Mouse (Mus musculus) thymus, postnatal 25 days (tissue): Measurements from ENCODE around the gene Pde10a.
A peak's percentile ranks its signal among the peaks of the same experiment; 100 is the strongest.

Experiments used
- DNase-seq: peaks from one replicate; pipeline ENCODE4 v3.0.0; 2022

Pde10a gene

DNA sequence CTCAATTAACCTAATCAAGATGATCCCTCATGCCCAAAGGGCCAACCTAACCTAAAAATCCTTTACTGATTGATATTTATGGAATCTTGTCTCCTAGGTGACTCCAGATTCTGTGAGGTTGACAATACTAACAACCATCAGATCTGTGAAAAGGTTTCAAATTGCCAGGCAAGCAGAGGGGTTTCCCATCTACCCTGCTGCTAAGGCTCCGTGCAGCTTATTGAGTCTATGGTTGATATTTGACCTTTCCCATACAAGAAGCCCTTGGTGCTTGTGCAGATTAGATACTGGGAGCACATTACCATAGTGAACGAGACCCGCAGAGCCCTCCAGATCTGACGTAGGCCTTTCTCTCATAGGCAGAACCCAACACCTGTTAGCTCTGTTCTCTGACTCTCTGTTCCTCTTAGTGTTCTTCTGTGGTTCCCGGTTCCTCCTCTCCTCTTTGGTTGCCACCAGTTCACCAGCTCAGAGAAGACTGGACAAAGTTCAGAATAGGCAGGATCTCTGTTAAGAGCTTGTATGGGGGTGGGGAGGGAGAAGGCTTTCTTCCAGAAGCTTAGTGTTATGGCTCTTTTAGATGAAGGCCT lies 240.9 kb downstream of the Pde10a start:
- DNase-seq, result no peak

DNA sequence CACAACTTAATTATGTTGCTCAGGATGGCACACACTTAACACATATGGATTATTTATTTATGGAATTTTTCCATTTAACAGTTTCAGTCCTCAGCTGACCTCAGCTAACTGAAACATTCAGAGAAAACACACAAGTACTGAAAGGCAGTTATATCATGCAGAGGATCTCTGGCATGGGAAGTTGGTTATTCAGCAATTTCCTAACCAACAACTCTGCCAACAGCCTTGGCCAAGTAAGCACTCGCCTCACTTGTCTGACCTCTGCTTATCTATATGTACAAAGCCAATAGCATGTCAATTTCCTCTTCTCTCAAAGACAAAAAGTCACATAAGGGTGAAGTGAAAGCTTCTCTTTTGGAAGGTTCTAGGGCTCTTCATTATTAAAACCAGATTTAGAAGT lies 244.0 kb downstream of the Pde10a start:
- no peak for DNase-seq

DNA sequence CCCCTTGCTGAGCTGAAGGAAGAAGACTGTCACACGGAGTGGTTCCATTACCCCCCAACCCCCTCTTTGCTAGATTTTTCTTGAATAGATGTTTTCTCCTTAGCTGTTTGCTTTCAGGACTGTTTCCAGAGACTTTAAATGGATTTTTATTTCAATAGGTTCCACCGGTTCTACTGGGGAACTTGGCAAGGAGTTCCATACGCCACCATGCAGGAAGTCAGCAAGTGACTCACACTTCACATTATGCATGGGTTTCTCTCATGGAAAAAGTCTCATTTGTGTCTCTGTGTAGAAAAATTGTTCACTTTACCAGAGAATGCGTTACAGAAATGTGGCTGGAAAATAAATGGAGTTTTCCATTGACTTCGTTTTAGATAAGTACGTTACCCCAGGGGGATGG lies 248.2 kb downstream of the Pde10a start:
- DNase-seq, result no peak

DNA sequence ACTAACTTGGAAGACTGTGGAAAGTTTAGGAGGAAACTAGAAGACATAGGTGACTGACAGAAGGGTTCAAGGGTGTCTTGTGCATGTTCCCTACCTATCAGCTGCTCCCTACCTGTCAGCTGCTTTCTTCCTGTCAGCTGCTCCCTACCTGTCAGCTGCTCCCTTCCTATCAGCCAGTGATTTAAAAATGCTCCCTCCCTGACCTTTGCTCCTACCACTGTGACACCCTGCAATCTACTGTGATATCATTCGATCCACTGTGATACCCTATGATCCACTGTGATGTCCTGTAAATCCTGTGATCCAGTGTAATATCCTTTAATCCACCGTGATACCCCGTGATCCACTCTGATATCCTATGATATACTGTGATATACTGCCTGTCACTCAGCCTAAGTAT lies 249.1 kb downstream of the Pde10a start:
- DNase-seq, result no peak

DNA sequence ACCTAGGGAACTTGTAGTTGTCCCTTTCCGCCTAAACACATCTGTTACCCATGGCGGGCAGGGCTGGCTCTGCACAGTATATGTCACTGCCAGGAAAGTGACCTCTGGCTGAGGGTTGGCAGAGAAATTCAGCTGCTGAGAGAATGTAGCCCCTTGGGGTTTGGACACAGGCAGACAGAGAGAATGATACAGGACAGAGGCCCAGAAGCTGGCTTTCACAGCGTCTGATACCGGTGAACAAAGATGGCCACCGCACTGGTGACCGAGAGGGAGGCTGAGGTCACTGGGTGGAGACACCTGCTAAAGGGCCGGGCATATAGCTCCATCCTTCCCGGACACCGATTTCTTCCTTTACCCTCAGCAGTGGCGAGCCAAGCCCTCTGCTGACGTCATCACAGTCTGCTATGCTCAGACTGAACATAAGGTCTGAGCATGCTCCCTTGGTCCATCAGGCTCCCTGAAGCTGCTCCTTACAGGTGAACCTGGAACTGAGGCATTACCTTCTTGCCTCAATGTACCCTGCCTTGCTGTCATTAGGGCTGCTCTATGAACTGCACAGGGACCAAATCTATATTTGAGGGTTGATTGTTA lies 250.5 kb downstream of the Pde10a start:
- DNase-seq, result no peak

DNA sequence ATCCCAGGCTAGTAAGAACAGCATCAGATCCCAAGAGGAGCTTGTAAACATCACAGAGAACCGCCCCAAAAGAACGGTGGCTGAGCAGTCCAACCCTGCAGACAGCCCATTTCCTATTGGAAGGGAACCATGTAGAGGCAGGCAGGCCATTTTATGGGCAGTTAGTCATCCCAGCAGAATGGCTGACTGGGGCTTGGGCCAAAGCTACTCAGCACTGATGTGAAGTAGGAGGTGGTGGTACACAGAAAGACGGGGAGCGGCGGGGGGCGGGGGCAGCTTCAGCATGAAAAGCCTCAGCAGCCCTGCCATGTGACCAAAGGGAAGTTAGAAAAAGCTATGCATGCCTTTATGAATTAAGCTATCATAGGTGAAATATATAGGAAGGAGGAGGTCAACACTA lies 252.5 kb downstream of the Pde10a start:
- no peak for DNase-seq

DNA sequence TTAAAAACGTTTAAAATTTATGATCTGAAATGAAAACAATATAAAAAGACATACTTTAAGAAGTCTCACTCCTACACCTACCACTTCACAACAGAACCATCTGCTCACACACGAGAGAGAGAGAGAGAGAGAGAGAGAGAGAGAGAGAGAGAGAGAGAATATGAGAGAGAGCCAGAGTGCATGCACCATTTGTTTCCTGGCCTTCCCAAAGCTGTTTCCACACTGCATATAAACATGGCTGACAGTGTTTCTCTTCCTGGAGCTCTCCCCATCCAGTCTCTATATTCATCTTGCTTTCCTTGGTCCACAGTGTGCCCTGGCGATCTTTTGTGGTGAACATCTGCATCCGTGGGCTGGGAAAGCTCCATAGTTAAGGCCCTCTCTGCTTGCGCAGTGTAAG lies 253.7 kb downstream of the Pde10a start:
- DNase-seq, result no peak

DNA sequence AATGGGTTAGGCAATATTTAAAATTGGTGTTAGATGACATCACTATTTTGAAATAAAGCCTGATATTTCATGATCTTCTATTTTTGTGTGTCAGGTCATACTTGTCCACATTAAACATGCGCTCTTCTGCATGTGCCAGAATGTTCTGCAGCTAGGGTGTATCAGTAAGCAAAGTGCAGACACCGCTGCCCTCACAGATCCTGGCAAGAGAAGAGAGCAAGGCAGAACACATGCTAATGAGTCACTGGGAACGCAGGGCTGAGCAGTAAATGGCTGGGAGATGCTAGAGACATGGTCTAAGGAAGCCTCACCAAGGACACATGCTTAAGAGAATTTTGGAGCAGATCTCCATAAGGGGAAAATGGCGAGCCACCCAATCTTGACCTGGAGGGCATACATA lies 255.3 kb downstream of the Pde10a start:
- no peak for DNase-seq

DNA sequence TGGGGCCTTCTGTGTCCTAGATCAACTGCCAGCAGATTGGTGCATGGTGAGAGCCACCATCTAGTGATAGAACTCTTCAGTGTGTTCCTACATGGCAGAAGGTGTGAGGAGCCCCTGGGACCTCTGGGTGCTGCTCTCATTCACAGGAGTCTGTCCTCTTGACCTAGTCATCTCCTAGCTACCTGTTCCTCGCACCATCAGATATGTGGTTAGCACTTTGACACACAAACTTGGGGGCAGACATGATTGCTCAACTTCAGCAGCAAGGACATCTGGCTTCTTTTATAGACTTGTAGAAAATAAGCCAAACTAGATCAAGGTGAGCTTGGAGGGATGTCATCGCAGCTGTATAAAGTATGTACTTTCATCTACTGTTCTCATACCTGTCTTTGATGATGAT lies 255.9 kb downstream of the Pde10a start:
- DNase-seq, result no peak

DNA sequence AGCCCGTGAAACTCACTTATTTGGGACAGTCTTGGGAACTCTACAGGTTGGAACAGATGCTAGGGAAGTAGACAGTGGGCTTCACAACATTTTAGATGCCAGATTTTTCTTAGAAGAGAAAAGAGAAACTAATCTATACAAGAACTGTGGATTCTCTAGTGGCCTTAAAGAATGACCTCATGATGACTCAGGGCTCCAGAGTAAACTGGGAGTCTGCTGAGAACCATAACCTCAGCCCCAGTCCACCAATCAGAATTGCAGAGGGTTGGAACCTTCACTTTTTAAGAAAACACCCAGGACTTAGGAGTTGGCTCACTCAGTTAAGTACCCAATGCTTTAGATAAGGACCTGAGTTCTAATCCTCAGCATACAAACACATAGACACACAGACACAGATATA lies 256.4 kb downstream of the Pde10a start:
- no peak for DNase-seq

DNA sequence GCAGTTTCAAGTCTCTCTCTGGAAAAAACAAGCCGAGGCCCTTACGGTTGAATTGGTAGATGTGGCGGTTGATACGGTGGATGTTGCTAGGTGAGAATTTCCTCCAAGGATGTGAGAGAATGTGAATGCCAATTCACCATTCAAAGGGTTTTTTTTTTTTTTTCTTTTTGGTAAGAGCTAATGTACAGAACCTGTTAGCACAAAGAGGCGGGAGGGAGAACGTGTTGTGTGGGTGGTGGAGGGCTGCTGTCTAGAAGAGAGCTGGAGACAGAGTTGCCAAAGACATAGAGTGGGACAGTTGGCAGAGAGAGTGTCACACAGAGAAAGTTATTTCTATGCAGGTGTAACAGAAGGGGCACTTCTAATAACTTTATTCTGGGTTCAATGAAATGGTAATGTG lies 260.7 kb downstream of the Pde10a start:
- DNase-seq, result no peak

DNA sequence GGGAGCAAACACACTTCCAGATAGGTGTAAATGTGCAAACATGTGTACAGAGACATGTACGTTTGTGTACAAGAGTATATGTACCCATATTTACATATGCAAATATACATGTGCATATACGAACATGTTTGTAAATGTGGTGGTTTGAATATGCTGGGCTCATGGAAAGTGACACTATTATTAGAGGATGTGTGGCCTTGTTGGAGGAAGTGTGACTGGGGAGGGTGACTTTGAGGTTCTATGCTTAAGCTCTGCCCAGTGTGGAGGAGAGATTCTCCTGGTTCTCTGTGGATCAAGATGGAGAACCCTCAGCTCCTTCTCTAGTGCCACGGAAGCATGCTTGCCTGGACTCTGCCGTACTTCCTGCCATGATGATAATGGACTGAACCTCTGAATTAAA lies 261.3 kb downstream of the Pde10a start:
- DNase-seq, result no peak

DNA sequence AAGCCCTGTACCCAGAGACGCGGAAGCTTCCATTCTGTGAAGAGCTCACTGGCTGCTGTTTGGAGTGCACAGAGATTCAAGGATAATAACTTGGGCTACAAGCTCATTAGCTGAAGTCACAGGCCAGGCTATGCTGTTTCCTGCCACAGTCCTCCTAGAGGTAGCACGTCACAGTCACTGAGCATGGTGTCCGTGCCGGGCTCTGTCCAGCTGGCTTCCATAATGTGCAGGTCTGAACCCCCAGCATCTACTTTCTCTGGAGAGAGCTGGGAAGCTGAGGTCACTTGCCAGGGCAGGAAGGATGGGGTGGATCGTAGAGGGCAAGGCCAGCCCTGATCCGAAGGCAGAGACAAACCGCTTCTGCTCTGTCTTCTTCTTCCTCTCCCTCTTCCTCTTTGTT lies 262.6 kb downstream of the Pde10a start:
- DNase-seq, result no peak

DNA sequence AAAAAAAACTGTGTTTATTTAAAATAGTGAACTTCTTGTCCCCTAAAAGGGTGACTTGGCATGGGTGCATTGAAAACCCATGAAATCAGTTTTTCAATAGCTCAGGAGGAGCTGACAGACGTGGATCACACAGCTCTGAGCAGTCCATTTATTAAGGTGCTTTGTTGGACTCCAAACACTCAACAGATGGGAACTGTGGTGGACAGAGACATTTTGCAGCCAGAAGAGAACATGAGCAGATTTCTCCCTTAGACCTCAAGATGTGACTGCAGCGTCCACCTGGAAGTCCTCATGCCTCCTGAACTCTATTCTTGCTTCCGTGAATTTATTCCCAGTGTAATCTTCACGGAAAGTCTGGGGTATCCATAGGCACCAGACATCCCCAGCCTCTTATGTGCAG lies 266.4 kb downstream of the Pde10a start:
- no peak for DNase-seq

DNA sequence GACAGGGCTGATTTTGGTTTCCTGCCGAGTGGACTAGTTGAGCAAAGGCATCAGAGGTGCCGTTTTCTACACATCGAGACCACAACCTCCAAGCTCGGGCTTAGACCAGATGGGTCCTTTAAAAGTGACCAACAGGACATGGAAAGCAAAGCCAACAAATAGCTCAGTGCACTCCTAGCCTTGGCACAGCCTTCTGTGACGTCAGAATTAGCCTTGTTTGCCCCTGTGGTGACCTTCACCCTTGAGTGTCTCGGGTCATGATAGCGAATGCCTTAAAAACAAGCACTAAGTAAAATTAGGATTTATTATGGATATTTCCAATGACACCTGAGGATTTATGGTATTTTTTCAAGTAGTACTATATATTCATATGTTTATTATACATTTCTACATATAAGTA lies 267.4 kb downstream of the Pde10a start:
- DNase-seq, result no peak

DNA sequence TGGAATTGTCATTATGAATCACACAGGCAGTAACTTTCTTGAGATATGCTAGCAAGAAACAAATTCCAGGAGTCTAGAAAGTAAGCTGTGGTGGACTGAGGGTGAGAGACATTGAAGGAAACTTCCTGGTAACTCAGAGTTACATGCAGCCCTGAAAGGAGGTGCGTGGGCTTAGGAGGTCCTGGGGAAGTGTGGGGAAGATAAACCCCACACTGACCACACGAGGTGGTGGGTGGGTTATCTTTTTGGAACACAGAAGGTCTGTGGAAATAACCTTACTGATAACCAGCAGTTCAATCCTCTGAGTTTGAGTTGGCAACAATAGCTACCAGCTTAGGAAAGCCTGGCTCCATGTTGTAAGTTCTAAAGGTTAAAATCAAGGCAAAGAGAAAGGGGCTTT lies 272.5 kb downstream of the Pde10a start:
- no peak for DNase-seq

DNA sequence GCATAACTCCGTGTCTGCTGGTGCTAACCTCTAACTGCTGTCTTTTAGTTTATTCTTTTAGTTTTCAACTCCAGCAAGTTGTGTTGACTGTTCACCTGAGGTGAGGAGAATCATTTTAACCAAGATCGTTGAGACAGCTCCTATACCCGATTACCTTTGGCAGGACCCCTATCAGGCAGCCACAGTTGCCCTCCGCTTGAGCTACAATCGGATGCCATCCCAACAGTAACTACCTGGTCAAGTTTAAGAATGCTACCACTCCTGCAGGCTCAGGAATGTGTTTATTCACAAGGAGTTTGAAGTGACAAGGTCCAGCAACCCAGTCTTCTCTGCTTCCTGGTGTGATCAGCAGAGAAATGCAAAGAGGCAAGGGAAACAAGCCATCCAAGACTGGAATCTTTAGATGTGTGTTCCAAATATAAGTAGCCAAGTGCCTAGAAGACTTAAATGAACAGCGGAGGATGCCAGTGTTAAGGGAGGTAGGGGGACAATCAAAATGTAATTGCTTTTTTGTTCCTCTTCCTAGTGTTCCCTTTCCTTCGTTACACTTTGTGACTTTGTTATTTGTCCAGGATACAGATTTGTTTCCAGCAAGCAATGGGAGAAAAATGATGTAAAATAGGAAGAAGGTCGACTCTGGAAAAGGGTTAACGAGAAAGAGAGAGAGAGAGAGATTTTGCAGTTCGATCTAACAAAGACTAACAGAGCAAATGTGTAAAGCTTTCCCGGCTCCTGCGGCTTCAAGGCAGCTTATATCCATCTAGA lies 273.5 kb downstream of the Pde10a start:
- no peak for DNase-seq

DNA sequence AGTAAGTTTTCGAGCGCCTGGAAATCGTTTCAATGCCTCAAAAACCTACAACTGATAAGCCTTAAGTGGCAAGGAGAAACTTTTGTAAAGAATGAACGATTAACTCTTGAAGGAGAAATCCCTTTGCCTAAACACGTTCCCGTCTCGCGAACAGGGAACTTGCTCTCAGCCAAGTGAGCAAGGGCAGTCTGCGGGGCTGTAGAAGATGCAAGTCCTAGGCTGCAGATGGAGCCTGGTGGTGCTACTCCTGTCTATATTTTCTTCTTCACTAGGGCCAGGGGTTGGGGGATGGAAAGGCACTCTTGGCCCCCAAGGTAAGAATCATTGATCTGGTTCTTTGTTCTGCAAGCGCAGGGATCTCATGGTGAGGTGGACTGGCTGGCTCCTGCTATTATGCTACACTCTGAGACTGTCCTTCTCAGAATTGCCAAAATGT lies 274.1 kb downstream of the Pde10a start:
- peak; percentile 8 for DNase-seq

DNA sequence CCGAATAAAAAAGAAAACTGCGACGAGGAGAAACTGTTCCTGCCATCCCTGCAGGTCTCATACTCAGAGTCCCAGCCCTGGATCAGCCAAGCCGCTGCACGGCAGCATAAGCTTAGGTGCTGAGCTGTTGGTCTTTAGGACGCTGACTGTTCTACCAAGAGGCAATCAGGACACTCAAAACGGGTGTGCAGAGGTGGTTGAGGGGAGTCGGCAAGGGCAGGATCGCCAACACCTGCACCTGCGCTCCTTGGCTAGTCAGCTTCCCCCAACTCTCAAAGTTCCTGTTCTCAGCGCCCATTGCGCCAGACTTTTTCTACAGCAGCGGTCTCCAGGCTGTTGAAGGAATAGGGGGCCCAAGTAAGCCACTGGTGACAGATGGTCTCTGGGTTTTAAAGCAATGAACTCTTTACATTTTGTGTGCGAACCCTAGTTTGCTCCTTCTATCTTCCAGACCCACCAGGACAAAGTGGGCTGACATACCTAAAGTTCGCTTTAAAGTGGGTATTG lies 274.8 kb downstream of the Pde10a start:
- DNase-seq, result peak; percentile 36

DNA sequence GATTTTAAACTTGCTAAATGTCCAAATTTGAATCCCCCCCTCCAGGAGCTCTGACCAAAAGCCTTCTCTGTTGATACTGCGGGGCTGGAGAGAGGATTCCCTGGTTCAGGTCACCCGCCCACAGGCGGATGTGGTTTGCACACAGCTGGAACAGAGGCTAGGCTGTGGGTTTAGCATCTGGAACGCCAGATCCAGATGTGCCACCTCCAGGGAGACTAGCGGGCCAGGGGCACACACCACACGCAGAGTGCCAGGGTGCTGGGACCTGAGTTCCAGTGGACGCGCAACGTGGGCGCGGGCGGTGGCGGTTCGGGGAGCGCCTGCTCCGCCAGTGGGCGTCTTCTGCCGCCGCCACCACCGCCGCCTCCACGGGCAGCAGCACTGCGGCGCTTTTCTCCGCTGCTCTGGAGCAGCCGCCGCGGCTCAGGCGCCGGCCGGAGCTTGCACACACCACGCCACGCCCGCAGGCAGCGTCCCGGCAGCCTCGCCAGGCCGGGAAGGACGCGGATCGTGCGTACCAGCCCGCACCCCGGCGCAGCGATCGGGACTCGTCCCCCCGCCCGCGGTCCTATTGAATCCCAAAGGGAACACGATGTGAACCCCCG lies 275.4 kb downstream of the Pde10a start:
- peak; percentile 60 for DNase-seq

DNA sequence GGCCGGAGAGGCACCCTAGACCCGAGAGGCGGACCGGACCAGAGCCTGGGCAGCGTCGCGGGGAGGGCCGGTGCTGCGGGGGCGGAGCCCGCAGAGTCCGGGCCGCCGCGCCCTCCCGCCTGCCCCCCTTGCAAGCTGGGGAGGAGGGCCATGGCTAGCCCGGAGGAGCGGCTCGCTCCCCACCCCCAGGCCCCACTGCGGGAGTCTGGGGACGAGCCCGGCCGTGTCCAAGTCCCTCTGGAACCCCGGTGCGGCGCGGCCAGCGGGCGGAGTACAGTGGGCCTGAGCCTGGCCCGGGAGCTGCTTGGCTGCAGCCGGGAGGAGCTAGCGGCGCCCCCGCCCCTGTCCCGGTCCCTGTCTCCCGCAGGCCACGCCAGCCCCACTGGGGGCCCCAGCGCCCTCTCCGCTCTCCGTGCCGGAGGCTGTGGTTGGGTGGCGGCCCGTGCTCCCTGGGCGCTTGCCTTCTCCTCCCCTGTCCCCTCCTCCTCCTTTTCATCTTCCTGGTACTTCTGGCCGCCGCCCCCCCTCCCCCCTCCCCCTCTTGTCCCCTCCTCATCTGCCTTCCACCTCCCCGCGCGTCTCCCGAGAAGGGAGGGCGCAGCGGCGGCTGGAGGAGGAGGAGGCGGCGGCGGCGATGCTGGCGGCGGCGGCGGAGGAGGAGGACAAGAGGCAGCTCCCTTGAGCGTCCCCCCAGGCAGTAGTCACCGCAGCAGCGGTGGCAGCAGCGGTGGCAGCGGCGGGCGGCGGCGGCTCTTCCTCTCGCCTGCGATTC lies 276.1 kb downstream of the Pde10a start:
- DNase-seq, result peak; percentile 49

DNA sequence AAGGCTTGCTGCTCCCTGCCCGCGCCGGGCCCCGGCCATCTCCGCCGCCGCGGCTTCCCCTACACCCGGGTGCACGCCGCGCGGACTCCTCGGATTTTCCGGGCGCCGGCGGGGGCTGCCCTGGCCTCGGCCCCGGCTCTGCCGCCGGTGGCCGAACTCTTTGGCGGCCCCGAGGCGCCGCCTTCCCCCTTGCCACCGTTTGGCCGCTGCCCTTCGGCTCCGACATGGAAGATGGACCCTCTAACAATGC lies 276.6 kb downstream of the Pde10a start:
- no peak for DNase-seq

DNA sequence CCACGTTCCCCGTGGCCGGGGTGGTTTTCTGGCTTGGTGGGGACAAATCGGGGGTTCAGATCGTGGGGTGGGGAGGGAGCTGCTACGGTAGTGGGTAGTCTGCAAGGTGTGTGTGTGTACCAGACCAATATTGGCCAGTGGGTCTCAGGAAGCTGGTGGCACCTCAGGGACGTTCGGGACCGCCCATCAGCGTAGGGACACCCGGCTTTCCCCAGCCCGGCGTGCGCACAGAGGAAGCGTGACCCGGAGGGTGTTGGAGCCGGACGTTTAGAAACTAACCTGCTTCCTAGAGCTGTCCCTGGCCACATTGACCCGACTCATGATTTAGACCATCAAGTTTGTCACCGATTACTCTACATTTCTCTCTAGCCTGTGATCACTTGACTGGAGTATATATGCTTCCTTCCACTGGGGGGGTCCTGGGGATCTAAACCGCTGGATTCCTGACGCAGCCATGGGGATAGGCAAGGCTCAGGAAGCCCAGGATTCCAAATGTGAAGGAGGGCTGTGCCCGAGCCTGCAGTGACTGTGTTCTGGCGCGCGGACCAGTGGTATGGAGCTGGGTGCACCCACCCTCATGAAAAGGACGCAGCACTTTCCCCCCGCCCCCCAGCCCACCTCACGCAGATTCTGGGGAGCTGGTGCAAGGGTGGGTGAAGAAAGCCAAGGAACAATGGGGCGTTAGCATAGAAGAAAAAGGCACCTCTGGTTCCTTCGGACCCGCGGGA lies 277.2 kb downstream of the Pde10a start:
- DNase-seq, result peak; percentile 5
